Mouse (Mus musculus) forebrain, embryonic 14.5 days (tissue): ENCODE data around the gene Tapbp. TPM values are rescaled to one million over a fixed set of nuclear protein-coding genes. Genes with fewer than 3 reads are reported as not detected.
A peak's percentile ranks its signal among the peaks of the same experiment; 100 is the strongest.

Experiments used
- ATAC-seq: fragments of 200-750 bp; cut with Nextera tagmentation; 2 replicates; pipeline ENCODE4 v1.8.0; 2017; ENCODE audit warnings: mild to moderate bottlenecking, moderate library complexity
- DNase-seq: peaks from one replicate; pipeline ENCODE4 v3.0.0-alpha.2; 2015; ENCODE audit warnings: low spot score
- H3K27ac ChIP-seq: fragments of 300-500 bp; sonication (generic); 2 replicates; pipeline ENCODE4 v1.5.1; 2014; ENCODE audit warnings: low read depth, mild to moderate bottlenecking, control low read depth, low read length, moderate library complexity
- H3K27me3 ChIP-seq: fragments of 300-500 bp; sonication (generic); replicated peaks from 2 replicates; pipeline ENCODE4 v1.6.1; 2014; ENCODE audit warnings: low read length, control low read depth, mixed read lengths; ENCODE audit not compliant: control insufficient read depth, insufficient read depth
- H3K36me3 ChIP-seq: fragments of 300-500 bp; sonication (generic); 2 replicates; pipeline ENCODE4 v1.6.1; 2014; ENCODE audit warnings: low read length, control low read depth; ENCODE audit not compliant: control insufficient read depth, insufficient read depth
- H3K4me1 ChIP-seq: fragments of 300-500 bp; sonication (generic); 2 replicates; pipeline ENCODE4 v1.6.1; 2014; ENCODE audit warnings: antibody characterized with exemption, low read length, control low read depth; ENCODE audit not compliant: control insufficient read depth, insufficient read depth
- H3K4me2 ChIP-seq: fragments of 300-500 bp; sonication (generic); 2 replicates; pipeline ENCODE4 v1.6.1; 2014; ENCODE audit warnings: mild to moderate bottlenecking, control low read depth, low read length
- H3K4me3 ChIP-seq: fragments of 300-500 bp; sonication (generic); 2 replicates; pipeline ENCODE4 v1.5.1; 2014; ENCODE audit warnings: low read depth, low read length, control low read depth
- H3K9ac ChIP-seq: fragments of 300-500 bp; sonication (generic); 2 replicates; pipeline ENCODE4 v1.6.1; 2014; ENCODE audit warnings: mild to moderate bottlenecking, low read length, control low read depth, moderate library complexity
- H3K9me3 ChIP-seq: fragments of 300-500 bp; sonication (generic); replicated peaks from 2 replicates; pipeline ENCODE4 v1.6.1; 2016; ENCODE audit warnings: low read length, control low read depth, mixed read lengths; ENCODE audit not compliant: control insufficient read depth
- WGBS: fragments of 180-500 bp; shearing (Covaris S2); extraction: QIAGEN DNeasy Blood & Tissue Kit; methylation state at CpG from one replicate; pipeline ENCODE4 v1.1.7; 2014; 5-methylcytosine and 5-hydroxymethylcytosine counted together
- microRNA-seq: library from miRNA; unstranded; fragments of <30 nt; microRNA quantifications from one replicate; pipeline ENCODE4, GENCODE M21; 2016
- polyA plus RNA-seq: library from polyadenylated mRNA; unstranded; fragments of >200 nt; fragmentation: Nextera tagmentation; extraction: Ambion mirVana; gene quantifications from 2 replicates; pipeline ENCODE4 v1.2.1, GENCODE M21; 2014

Gene Tapbp
- polyA plus RNA-seq, 1 experiment from 2014 or later, result 14.1 TPM

GRCm38 (mm10) chr17:33977861-33978557 lies 62.3 kb downstream of the Tapbp start:
- no peak for ATAC-seq
- H3K9me3 ChIP-seq, result no peaks in the 10 kb centered on the region
- H3K27me3 ChIP-seq, result peaks cover 26% of the 10 kb centered on the region
- H3K4me2 ChIP-seq, result peak overlapping the region; percentile 42
- no peak overlapping the region for H3K27ac ChIP-seq
- H3K9ac ChIP-seq, result peak overlapping the region; percentile 47
- DNase-seq, result no peak
- 3% methylated on average over 57 of the region's 57 CpGs for WGBS
- no peaks in the 10 kb centered on the region for H3K4me1 ChIP-seq
- no peaks in the 10 kb centered on the region for H3K36me3 ChIP-seq
- H3K4me3 ChIP-seq, result peak overlapping the region; percentile 20

- H3K36me3 ChIP-seq, result no peaks in the 10 kb centered on the region
- H3K9ac ChIP-seq, result peak overlapping the region; percentile 47
- H3K9me3 ChIP-seq, result no peaks in the 10 kb centered on the region
- WGBS, result under 1% methylated on average over 11 of the region's 17 CpGs
- peak overlapping the region; percentile 20 for H3K4me3 ChIP-seq
- DNase-seq (no peak), ATAC-seq (no peak)
- no peaks in the 10 kb centered on the region for H3K4me1 ChIP-seq
- H3K4me2 ChIP-seq, result peak overlapping the region; percentile 42
- H3K27ac ChIP-seq, result no peak overlapping the region
- peaks cover 26% of the 10 kb centered on the region for H3K27me3 ChIP-seq
Measured at GRCm38 (mm10) chr17:33978631-33979031, 62.9 kb downstream of the Tapbp start.

Small RNA genes lying within 50 kb of the gene (microRNA-seq; reads per million reads assigned to microRNA genes)
- gene Gm27740, result not detected

Other genes starting within 250 kb of the Tapbp start
- 242 and 246 TPM in 2 replicates for gene Hnrnpm, start 229.0 kb upstream of the Tapbp start, polyA plus RNA-seq
- 63.9 TPM in 2 replicates for gene March2, start 197.2 kb upstream of the Tapbp start, polyA plus RNA-seq
- 340 and 341 TPM in 2 replicates for gene Rab11b, start 155.4 kb upstream of the Tapbp start, polyA plus RNA-seq
- gene Angptl4, start 134.1 kb upstream of the Tapbp start, polyA plus RNA-seq, result 15.2 and 15.8 TPM in 2 replicates
- gene Kank3, start 105.4 kb upstream of the Tapbp start, polyA plus RNA-seq, result 35.6 and 37.2 TPM in 2 replicates
- gene Rps28, start 91.3 kb upstream of the Tapbp start, polyA plus RNA-seq, result 624 and 885 TPM in 2 replicates
- gene Ndufa7, start 91.3 kb upstream of the Tapbp start, polyA plus RNA-seq, result 461 and 608 TPM in 2 replicates
- gene Cd320, start 72.8 kb upstream of the Tapbp start, polyA plus RNA-seq, result 66.8 and 86.0 TPM in 2 replicates
- gene Gm7029, start 42.1 kb upstream of the Tapbp start, polyA plus RNA-seq, result not detected in 2 replicates
- gene Kifc1, start 25.2 kb upstream of the Tapbp start, polyA plus RNA-seq, result 3.8 and 4.6 TPM in 2 replicates
- 0.28 TPM in 1 of 2 replicates, not detected in the other for gene Platr17, start 10.8 kb upstream of the Tapbp start, polyA plus RNA-seq
- gene Daxx, start 6.5 kb upstream of the Tapbp start, polyA plus RNA-seq, result 43.3 and 48.0 TPM in 2 replicates
- 12.3 and 12.6 TPM in 2 replicates for gene Zbtb22, start within 50 bp of the Tapbp start, polyA plus RNA-seq
- 27.2 and 36.0 TPM in 2 replicates for gene Rgl2, start 13.6 kb downstream of the Tapbp start, polyA plus RNA-seq
- gene Pfdn6, start 24.4 kb downstream of the Tapbp start, polyA plus RNA-seq, result 185 and 192 TPM in 2 replicates
- 10.5 and 14.6 TPM in 2 replicates for gene Wdr46, start 24.8 kb downstream of the Tapbp start, polyA plus RNA-seq
- gene B3galt4, start 35.6 kb downstream of the Tapbp start, polyA plus RNA-seq, result 6.0 and 6.7 TPM in 2 replicates
- 41.6 and 50.4 TPM in 2 replicates for gene Vps52, start 39.9 kb downstream of the Tapbp start, polyA plus RNA-seq
- 1,022 and 1,419 TPM in 2 replicates for gene Rps18, start 40.1 kb downstream of the Tapbp start, polyA plus RNA-seq
- 11.6 and 14.2 TPM in 2 replicates for gene H2-K1, start 84.4 kb downstream of the Tapbp start, polyA plus RNA-seq
- 6.7 and 7.4 TPM in 2 replicates for gene Ring1, start 108.8 kb downstream of the Tapbp start, polyA plus RNA-seq
- 60.2 and 75.4 TPM in 2 replicates for gene H2-Ke6, start 112.2 kb downstream of the Tapbp start, polyA plus RNA-seq
- 78.3 and 84.1 TPM in 2 replicates for gene Slc39a7, start 115.8 kb downstream of the Tapbp start, polyA plus RNA-seq
- gene Rxrb, start 115.9 kb downstream of the Tapbp start, polyA plus RNA-seq, result 21.4 and 27.7 TPM in 2 replicates
- gene Col11a2, start 123.5 kb downstream of the Tapbp start, polyA plus RNA-seq, result 0.95 and 1.6 TPM in 2 replicates
- 0.22 TPM in 1 of 2 replicates, not detected in the other for gene H2-Oa, start 176.4 kb downstream of the Tapbp start, polyA plus RNA-seq
- 11.0 and 11.6 TPM in 2 replicates for gene H2-DMa, start 203.6 kb downstream of the Tapbp start, polyA plus RNA-seq
- 118 and 137 TPM in 2 replicates for gene Brd2, start 206.7 kb downstream of the Tapbp start, polyA plus RNA-seq
- 0.18 and 0.36 TPM in 2 replicates for gene H2-DMb2, start 227.4 kb downstream of the Tapbp start, polyA plus RNA-seq
- gene H2-DMb1, start 237.2 kb downstream of the Tapbp start, polyA plus RNA-seq, result 0.66 and 1.2 TPM in 2 replicates